Mouse (Mus musculus): ENCODE measurements around the gene Add2. TPM values are rescaled to one million over a fixed set of nuclear protein-coding genes. Genes with fewer than 3 reads are reported as not detected.

The Add2 gene
- polyA plus RNA-seq, 1 experiment from 2014 or later = 127 TPM

DNA sequence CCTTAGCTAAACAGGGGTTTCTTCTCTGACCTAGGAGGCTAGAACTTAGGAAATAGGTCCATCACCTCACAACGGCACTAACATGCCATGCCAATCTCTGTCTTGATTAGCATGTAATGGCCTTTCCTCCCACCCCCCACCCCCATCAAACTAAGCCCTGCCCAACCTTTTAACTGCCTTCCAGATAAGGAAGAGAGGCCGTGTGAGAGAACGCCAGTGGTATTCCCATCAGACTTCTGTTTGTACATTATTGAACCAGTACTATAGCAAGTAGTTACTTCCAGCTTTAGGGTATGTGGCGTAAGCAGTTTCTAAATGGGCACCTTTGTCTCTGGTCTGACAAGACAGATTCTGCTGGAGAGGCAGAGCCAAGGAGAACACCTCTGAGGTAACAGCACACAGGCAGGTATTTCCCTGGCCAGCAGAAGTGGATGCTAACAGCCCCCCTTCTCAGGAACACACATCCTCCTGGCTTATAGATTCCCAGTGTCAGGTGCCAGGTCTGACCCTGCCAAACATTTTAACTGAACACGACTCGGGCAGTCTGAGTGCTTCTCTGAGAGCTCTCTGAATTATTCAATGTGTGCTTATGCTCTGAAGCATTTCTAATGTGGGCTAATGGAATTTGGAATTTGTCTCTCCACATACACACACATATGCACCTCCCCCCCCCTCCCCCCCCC lies 22.2 kb downstream of the Add2 start:
- Histone ChIP-seq H3K9ac (replicated peaks) (no peak overlapping the region; the same call in 1 of the 2 replicates), H3K36me3 (no peaks in the 10 kb centered on the region), H3K4me2 (replicated peaks) (peak overlapping the region; percentile 40), H3K4me3 (no peak overlapping the region), H3K9me3 (no peaks in the 10 kb centered on the region), H3K27ac (replicated peaks) (peak overlapping the region; percentile 97), H3K27me3 (no peaks in the 10 kb centered on the region; the same call in 1 of the 2 replicates), H3K4me1 (peaks cover 46% of the 10 kb centered on the region)
- no peak for ATAC-seq (ENCODE audit: low FRiP score, low read depth)
- WGBS = 56% methylated on average over 6 of the region's 6 CpGs

DNA sequence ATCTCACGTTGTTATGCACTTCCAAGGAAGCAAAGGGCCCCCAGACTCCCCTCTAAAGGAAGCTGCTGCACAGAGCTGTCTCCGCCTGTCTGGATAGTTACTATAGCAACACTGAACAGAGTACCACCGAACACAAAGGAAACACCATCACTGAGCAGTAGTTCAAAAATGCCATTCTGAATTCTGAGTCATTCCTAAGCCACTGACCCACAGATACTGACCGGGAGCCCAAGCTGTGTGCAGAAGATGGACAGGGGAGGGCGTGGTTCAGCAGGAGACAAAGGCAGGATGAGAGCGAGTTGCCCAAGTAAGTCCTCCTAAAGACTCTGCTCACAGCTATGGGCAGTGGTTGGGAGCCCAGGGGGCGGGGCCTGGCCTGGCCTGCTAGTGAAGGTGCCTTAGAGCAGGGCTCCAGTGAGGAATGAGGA lies 23.6 kb downstream of the Add2 start:
- Histone ChIP-seq H3K27me3 (no peaks in the 10 kb centered on the region; the same call in 1 of the 2 replicates), H3K9ac (replicated peaks) (peak overlapping the region; percentile 35), H3K9me3 (no peaks in the 10 kb centered on the region), H3K4me2 (replicated peaks) (peak overlapping the region; percentile 40), H3K4me3 (no peak overlapping the region), H3K27ac (replicated peaks) (peak overlapping the region; percentile 97), H3K4me1 (peaks cover 48% of the 10 kb centered on the region), H3K36me3 (no peaks in the 10 kb centered on the region)
- WGBS = 8% methylated on average over 7 of the region's 7 CpGs
- peak; percentile 83 for ATAC-seq (ENCODE audit: low FRiP score, low read depth)

DNA sequence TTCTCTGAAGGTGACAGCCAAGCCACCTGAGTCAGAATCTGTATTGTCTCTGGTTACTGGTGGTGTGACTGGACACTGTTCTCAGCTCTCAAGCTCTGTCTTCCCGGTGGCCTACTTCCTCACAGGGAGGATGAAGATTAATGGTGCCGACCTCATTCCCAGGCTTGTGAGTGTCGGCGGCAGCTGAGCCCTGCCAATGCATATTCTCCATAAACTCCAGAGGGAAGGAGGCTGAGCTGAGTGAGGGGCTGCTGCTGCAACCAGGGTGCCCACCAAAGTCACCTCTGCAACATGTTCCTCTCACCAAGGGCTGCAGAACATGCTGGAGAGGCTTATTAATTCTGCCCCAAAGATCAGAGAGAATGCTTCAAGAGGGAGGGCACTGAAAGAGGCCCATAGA lies 24.1 kb downstream of the Add2 start:
- Histone ChIP-seq H3K36me3 (no peaks in the 10 kb centered on the region), H3K4me2 (replicated peaks) (peak overlapping the region; percentile 40), H3K27me3 (no peaks in the 10 kb centered on the region; the same call in 1 of the 2 replicates), H3K9ac (replicated peaks) (peak overlapping the region; percentile 35), H3K4me1 (peaks cover 53% of the 10 kb centered on the region), H3K27ac (replicated peaks) (peak overlapping the region; percentile 97), H3K9me3 (no peaks in the 10 kb centered on the region), H3K4me3 (no peak overlapping the region)
- no peak; the same call in 1 of the 2 replicates for ATAC-seq (ENCODE audit: low FRiP score, low read depth)
- WGBS = 24% methylated on average over 4 of the region's 4 CpGs

DNA sequence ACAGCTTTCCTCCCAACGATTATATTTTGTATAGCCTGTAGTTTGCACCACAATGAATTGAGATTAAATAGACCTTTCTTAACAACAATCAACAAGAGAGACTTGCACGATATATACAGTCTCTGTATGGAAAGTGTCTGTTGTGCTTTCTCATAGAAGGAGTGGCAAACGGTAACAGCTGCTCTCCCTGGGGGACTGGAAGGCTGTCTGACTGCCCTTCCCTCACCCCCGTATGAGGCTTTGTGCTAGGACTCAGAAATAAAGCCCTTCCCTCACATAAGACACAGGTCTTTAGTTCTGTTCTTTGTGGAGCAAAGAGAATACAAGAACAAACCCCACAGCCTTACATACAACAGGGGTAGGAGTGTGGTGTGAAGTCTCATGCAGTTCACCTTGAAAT lies 24.6 kb downstream of the Add2 start:
- Histone ChIP-seq H3K4me1 (peaks cover 58% of the 10 kb centered on the region), H3K27ac (replicated peaks) (peak overlapping the region; percentile 97), H3K4me3 (no peak overlapping the region), H3K9ac (replicated peaks) (peak overlapping the region; percentile 20; the same call in 1 of the 2 replicates), H3K36me3 (no peaks in the 10 kb centered on the region), H3K27me3 (no peaks in the 10 kb centered on the region; the same call in 1 of the 2 replicates), H3K4me2 (replicated peaks) (peak overlapping the region; percentile 40), H3K9me3 (no peaks in the 10 kb centered on the region)
- 18% methylated on average over 4 of the region's 4 CpGs for WGBS
- peak; percentile 53 for ATAC-seq (ENCODE audit: low FRiP score, low read depth)

DNA sequence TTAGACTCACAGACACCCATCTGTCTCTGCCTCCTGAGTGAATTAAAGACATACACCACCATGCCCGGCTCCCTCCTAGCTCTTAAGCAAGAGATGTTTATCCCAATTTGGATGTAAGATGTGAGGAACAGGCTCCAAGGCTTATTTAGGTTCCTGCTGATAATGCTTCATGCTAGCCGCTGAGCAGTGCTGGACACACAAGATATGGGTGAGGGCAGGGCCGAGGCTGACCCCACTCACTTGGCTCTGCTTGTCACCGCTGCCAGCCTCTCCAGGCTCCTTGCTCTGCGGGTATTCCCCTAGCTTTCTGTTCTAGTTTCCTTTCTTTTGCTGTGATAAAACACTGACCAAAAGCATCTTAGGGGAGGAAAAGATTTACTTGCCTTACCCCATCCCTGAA lies 25.1 kb downstream of the Add2 start:
- no peaks in the 10 kb centered on the region for H3K36me3 ChIP-seq
- H3K4me1 ChIP-seq = peaks cover 62% of the 10 kb centered on the region
- H3K27me3 ChIP-seq = no peaks in the 10 kb centered on the region; the same call in 1 of the 2 replicates
- peak overlapping the region; percentile 97 for H3K27ac ChIP-seq (replicated peaks)
- peak overlapping the region; percentile 40 for H3K4me2 ChIP-seq (replicated peaks)
- peak overlapping the region; percentile 34; the same call in 1 of the 2 replicates for H3K9ac ChIP-seq (replicated peaks)
- 63% methylated on average over 5 of the region's 5 CpGs for WGBS
- ATAC-seq (ENCODE audit: low FRiP score, low read depth) = no peak; the same call in 1 of the 2 replicates
- no peak overlapping the region for H3K4me3 ChIP-seq
- H3K9me3 ChIP-seq = no peaks in the 10 kb centered on the region

DNA sequence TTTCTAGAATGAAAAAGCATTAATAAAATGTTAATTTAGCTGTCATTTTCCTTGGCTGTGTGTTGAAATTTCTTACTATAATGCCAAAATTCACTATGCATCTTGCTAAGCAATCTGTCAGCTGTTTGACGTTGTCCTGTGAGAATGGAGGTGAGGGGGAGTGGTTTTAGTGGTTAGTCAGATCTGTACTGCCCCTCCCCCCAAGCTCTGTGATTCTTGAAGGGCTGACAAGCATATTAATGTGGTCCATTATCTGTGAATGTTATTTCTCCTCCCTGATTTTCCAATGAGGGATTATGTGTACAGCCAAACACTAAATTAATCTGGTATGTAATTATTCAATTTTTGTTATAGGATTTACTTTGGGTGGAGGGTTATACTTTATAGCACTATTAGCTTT lies 30.0 kb downstream of the Add2 start:
- Histone ChIP-seq H3K9me3 (no peaks in the 10 kb centered on the region), H3K4me3 (no peak overlapping the region), H3K27me3 (no peaks in the 10 kb centered on the region), H3K9ac (replicated peaks) (no peak overlapping the region), H3K4me1 (peaks cover 69% of the 10 kb centered on the region), H3K4me2 (replicated peaks) (no peak overlapping the region; the same call in 1 of the 2 replicates), H3K27ac (replicated peaks) (peak overlapping the region; percentile 94), H3K36me3 (no peaks in the 10 kb centered on the region)
- WGBS = 4% methylated on average over 1 of the region's 1 CpGs
- ATAC-seq (ENCODE audit: low FRiP score, low read depth) = no peak; the same call in 1 of the 2 replicates

DNA sequence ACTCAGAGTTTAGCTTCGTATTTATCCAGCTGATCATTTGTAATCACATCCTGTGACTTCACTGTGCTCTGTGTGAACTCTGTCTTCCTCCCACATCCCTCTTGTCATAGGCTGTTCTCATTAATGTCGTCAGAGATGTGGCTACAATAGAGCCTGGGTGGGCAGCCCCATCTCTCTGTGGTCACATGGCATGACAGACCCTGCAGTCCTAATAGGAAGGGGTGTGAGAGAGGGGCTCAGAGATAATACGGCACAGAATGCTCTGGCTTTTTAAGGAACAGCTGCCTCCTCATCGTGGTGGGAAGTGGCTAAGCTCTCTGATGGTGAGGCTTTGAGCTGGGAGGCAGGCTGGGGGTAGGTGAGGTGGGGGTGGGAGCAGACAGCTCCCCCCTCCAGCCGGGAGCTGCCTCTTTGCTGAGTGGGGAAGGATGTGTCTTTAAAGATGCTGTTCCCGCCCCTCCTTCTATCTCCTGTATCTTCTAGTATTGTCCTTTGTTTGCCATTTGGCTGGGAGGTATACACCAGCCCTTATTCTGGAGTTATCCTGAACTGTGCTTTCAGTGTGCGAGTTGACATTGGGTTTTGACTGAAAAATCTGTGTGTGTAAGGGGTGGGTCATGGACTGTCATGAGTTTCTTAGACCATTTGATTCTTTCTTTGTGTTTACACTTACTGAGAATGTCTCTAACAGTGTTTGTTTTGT lies 30.8 kb downstream of the Add2 start:
- Histone ChIP-seq H3K4me3 (peak overlapping the region; percentile 17; the same call in 1 of the 2 replicates), H3K27ac (replicated peaks) (peak overlapping the region; percentile 94), H3K9me3 (no peaks in the 10 kb centered on the region), H3K36me3 (no peaks in the 10 kb centered on the region), H3K9ac (replicated peaks) (peak overlapping the region; percentile 43; the same call in 1 of the 2 replicates), H3K4me2 (replicated peaks) (peak overlapping the region; percentile 44), H3K4me1 (peaks cover 70% of the 10 kb centered on the region), H3K27me3 (no peaks in the 10 kb centered on the region)
- WGBS = 21% methylated on average over 7 of the region's 7 CpGs
- ATAC-seq (ENCODE audit: low FRiP score, low read depth) = peak; percentile 96

DNA sequence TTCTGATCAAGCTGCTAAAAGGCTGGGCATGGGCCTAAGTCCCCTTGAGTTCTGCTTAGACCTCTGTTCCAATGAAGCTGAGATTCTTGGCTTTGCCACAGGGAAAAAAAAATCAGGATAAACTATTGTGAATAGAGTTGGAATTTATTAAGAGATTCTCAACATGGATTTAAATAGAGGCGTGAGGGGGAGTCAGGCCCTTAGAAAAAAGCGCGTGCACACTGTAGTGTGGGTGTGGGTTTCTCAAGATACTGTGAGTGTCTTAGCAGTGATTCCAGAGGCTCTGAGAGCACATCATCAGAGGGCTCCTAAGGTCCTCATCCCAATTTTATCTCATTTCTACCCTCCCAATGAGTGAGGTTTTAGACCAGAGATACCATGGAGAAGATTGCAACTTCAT lies 31.7 kb downstream of the Add2 start:
- Histone ChIP-seq H3K27ac (replicated peaks) (peak overlapping the region; percentile 94), H3K36me3 (no peaks in the 10 kb centered on the region), H3K4me1 (peaks cover 79% of the 10 kb centered on the region), H3K9me3 (no peaks in the 10 kb centered on the region), H3K4me2 (replicated peaks) (peak overlapping the region; percentile 44), H3K27me3 (no peaks in the 10 kb centered on the region), H3K4me3 (no peak overlapping the region), H3K9ac (replicated peaks) (no peak overlapping the region)
- ATAC-seq (ENCODE audit: low FRiP score, low read depth) = no peak
- 86% methylated on average over 3 of the region's 3 CpGs for WGBS

DNA sequence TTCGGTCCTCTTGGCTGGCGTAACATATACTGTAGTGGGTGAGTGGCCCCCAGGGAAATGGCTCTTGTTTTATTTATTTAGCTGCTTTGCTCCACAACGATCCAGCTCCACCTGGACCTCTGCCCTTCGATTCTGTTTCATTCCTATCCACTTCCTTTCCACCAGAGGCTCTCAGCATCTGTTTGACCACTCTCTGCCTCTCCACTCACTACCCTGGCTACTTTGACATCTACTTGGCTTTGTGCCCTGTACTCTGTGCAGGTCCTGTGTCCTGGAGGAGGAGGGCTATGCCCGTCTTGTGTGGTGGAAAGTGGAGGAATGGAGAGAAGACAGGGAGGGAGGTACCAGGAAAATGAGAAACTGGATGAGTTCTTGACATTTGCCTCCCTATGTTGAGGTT lies 33.7 kb downstream of the Add2 start:
- Histone ChIP-seq H3K9me3 (no peaks in the 10 kb centered on the region), H3K4me3 (no peak overlapping the region), H3K4me1 (peaks cover 94% of the 10 kb centered on the region), H3K4me2 (replicated peaks) (peak overlapping the region; percentile 15; the same call in 1 of the 2 replicates), H3K9ac (replicated peaks) (no peak overlapping the region), H3K27me3 (no peaks in the 10 kb centered on the region), H3K27ac (replicated peaks) (peak overlapping the region; percentile 93), H3K36me3 (no peaks in the 10 kb centered on the region)
- no peak for ATAC-seq (ENCODE audit: low FRiP score, low read depth)
- 62% methylated on average over 5 of the region's 5 CpGs for WGBS

DNA sequence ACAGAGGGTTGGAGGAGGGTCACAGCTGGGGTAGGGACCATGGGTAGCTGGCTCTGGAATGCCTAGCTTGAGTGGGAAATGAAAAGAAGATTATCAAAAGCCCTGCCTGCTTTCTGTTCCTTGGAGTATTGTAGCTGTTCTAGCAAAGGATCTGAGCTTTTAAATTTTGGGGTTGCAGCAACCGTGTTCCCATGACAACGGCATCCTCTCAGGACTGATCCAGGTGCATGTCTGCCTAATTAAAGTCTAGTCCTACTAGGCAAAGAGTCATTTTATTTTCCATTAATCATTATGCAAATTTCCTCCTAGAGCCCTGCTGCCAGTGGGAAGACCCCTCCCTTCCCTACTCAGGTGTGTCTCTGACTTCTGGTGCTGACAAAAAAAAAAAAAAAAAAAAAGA lies 34.2 kb downstream of the Add2 start:
- Histone ChIP-seq H3K27me3 (no peaks in the 10 kb centered on the region), H3K4me3 (no peak overlapping the region), H3K27ac (replicated peaks) (peak overlapping the region; percentile 93), H3K4me2 (replicated peaks) (peak overlapping the region; percentile 15; the same call in 1 of the 2 replicates), H3K36me3 (no peaks in the 10 kb centered on the region), H3K4me1 (peaks cover 92% of the 10 kb centered on the region), H3K9me3 (no peaks in the 10 kb centered on the region), H3K9ac (replicated peaks) (no peak overlapping the region)
- ATAC-seq (ENCODE audit: low FRiP score, low read depth) = no peak
- WGBS = 76% methylated on average over 2 of the region's 2 CpGs

DNA sequence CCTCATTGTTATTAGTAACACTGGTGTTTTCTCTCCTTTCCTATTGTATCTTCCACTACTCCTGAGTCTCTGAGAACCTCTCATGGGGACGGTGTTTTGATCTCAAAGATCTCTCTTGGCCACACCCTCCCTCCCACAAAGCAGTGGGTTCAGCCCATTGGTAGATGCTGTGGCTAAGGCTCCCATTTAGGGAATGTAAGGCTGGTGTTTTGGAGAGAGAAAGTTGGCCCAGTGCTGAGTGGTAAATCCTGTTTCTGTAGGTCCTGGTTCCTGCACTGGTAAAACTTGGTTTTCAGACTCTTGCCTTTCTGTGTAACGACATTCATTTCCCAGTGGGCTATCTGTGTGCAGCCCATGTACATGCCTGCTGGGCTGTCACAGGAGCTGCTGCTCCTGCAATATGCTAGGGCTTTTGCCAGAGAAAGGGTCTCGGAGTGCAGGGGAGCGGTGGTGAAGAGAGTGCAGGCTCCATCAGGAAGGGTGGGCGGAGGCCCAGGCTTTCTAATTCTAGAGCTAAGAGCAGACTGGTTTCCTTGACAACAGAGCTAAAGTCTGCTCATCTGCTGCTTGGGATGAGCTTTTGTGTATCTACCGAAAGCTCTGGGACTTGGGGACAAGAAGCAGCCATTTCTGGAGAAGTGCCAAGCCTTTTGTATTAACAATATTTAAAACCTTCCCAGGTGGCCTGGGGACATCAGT lies 36.0 kb downstream of the Add2 start:
- H3K4me2 ChIP-seq (replicated peaks) = peak overlapping the region; percentile 27
- peak overlapping the region; percentile 93 for H3K27ac ChIP-seq (replicated peaks)
- H3K9me3 ChIP-seq = no peaks in the 10 kb centered on the region
- H3K4me3 ChIP-seq = no peak overlapping the region
- H3K27me3 ChIP-seq = no peaks in the 10 kb centered on the region
- H3K36me3 ChIP-seq = no peaks in the 10 kb centered on the region
- H3K4me1 ChIP-seq = peaks cover 76% of the 10 kb centered on the region
- peak; percentile 77 for ATAC-seq (ENCODE audit: low FRiP score, low read depth)
- no peak overlapping the region; the same call in 1 of the 2 replicates for H3K9ac ChIP-seq (replicated peaks)
- WGBS = 15% methylated on average over 6 of the region's 6 CpGs
